Mouse (Mus musculus): ENCODE measurements around the gene S100b.

- TF ChIP-seq POLR2A (IDR thresholded peaks at IDR 0.05; ENCODE audit: borderline replicate concordance, extremely low read depth, low read depth, low read length) (no peak), CTCF (IDR thresholded peaks at IDR 0.05; ENCODE audit: insufficient read depth, low read length) (no peak)
Observed at GRCm38 (mm10) chr10:76209241-76209640, 44.4 kb upstream of the S100b start.

Data from lung, adult 2 months (tissue).